Mouse (Mus musculus): ENCODE results near the gene Iqgap1. TPM values are rescaled to one million over a fixed set of nuclear protein-coding genes. Genes with fewer than 3 reads are reported as not detected.
"Not testable (repeated sequence)": the region's sequence is repeated elsewhere in the genome, so short reads cannot be mapped to it uniquely, and the experiment has no call there.

Iqgap1 gene
- polyA plus RNA-seq, 1 experiment from 2014 or later = 40.1 TPM

DNA sequence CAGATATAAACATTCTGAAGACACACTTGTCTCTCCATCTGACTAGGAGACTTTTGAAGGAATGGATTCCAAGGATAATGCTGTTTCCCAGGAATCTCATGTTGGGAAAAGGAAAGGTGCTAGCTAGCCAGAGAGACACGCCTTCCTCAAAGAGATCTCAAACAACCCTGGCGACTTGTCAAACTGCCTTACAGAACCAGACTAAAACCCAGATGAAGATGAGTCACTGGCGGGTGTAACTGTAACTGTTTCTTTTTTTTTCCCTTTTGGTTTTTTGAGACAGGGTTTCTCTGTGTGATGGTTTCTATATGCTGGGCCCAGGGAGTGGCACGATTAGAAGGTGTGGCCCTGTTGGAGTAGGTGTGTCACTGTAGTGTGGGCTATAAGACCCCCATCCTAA lies 15.2 kb upstream of the Iqgap1 start:
- no peak overlapping the region for H3K4me3 ChIP-seq
- H3K27me3 ChIP-seq = no peaks in the 10 kb centered on the region
- no peak overlapping the region for H3K27ac ChIP-seq
- WGBS = 82% methylated on average over 4 of the region's 4 CpGs
- ATAC-seq (ENCODE audit: low FRiP score) = no peak
- no peak overlapping the region for H3K9ac ChIP-seq
- no peaks in the 10 kb centered on the region for H3K9me3 ChIP-seq (replicated peaks)
- no peak overlapping the region for H3K4me2 ChIP-seq (replicated peaks)
- 0 out of 2 replicates have a peak, but pooled peaks cover 5% of the 10 kb centered on the region for H3K4me1 ChIP-seq
- no peaks in the 10 kb centered on the region for H3K36me3 ChIP-seq

- 51% methylated on average over 1 of the region's 1 CpGs for WGBS
- H3K4me3 ChIP-seq = no peak overlapping the region
- no peaks in the 10 kb centered on the region for H3K27me3 ChIP-seq
- no peak for ATAC-seq (ENCODE audit: low FRiP score)
- H3K27ac ChIP-seq = no peak overlapping the region
- no peaks in the 10 kb centered on the region for H3K36me3 ChIP-seq
- no peak overlapping the region for H3K4me2 ChIP-seq (replicated peaks)
- H3K9ac ChIP-seq = no peak overlapping the region
- no peaks in the 10 kb centered on the region for H3K9me3 ChIP-seq (replicated peaks)
- 0 out of 2 replicates have a peak, but pooled peaks cover 5% of the 10 kb centered on the region for H3K4me1 ChIP-seq
These were observed 14.5 kb upstream of the Iqgap1 start for GRCm38 (mm10) chr7:80840241-80840640.

DNA sequence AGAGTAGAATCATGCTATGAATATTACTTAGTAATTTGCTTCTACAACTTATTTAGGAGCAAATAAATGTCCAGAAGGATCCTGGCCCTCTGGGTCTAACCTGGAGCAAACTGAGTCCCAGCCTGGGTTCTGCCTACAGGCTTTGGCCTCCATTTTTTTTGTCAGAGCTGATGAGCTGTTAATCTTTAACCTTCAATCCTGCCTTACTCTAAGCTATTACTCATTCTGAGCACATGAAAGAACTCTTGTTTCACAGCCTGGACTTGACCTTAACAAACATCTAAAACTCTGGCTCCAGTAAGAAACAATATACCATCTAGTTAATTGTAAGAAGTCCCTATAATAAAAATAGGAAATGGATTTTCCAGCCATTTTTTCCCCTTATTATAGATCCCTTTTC lies 14.0 kb upstream of the Iqgap1 start:
- H3K4me2 ChIP-seq (replicated peaks) = no peak overlapping the region
- H3K27me3 ChIP-seq = no peaks in the 10 kb centered on the region

GRCm38 (mm10) chr7:80838247-80838646 lies 12.5 kb upstream of the Iqgap1 start:
- Histone ChIP-seq H3K4me2 (replicated peaks) (no peak overlapping the region), H3K27ac (no peak overlapping the region), H3K36me3 (no peaks in the 10 kb centered on the region), H3K9me3 (replicated peaks) (no peaks in the 10 kb centered on the region), H3K27me3 (no peaks in the 10 kb centered on the region), H3K4me1 (0 out of 2 replicates have a peak, but pooled peaks cover 5% of the 10 kb centered on the region), H3K9ac (no peak overlapping the region), H3K4me3 (no peak overlapping the region)
- 42% methylated on average over 7 of the region's 7 CpGs for WGBS
- no peak for ATAC-seq (ENCODE audit: low FRiP score)

More for the DNA sequence above, 14.0 kb upstream of the Iqgap1 start:
- Histone ChIP-seq H3K4me3 (no peak overlapping the region), H3K27ac (no peak overlapping the region), H3K9ac (no peak overlapping the region), H3K4me1 (0 out of 2 replicates have a peak, but pooled peaks cover 5% of the 10 kb centered on the region), H3K9me3 (replicated peaks) (no peaks in the 10 kb centered on the region), H3K36me3 (no peaks in the 10 kb centered on the region)
- no peak for ATAC-seq (ENCODE audit: low FRiP score)

DNA sequence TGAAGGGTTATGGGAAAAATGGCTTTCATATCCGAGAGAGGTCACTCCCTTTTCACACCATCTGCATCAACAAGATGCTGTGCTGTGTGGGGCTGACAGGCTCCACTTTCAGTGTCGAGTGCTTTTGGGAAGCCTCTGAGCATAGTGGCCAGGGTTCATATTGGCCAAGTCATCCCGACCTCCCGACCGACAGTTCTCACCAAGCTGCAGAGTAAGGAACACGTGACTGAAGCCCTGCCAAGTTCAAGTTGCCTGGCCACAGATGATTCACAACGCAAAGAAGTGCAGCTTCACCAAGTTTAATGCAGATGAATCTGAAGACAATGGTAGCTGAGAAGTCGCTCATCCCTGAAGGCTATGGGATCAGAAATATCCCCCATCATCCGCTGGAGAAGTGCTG lies 12.0 kb upstream of the Iqgap1 start:
- H3K4me2 ChIP-seq (replicated peaks) = no peak overlapping the region
- no peak overlapping the region for H3K9ac ChIP-seq
- no peaks in the 10 kb centered on the region for H3K36me3 ChIP-seq
- peaks cover 7% of the 10 kb centered on the region for H3K4me1 ChIP-seq
- H3K9me3 ChIP-seq (replicated peaks) = no peaks in the 10 kb centered on the region
- no peak for ATAC-seq (ENCODE audit: low FRiP score)
- no peak overlapping the region for H3K4me3 ChIP-seq
- 58% methylated on average over 9 of the region's 9 CpGs for WGBS
- no peak overlapping the region for H3K27ac ChIP-seq
- H3K27me3 ChIP-seq = no peaks in the 10 kb centered on the region

GRCm38 (mm10) chr7:80835984-80836652 lies 10.3 kb upstream of the Iqgap1 start:
- H3K4me2 ChIP-seq (replicated peaks) = no peak overlapping the region
- H3K27me3 ChIP-seq = no peaks in the 10 kb centered on the region
- H3K27ac ChIP-seq = no peak overlapping the region
- no peaks in the 10 kb centered on the region for H3K9me3 ChIP-seq (replicated peaks)
- no peak for ATAC-seq (ENCODE audit: low FRiP score)
- H3K36me3 ChIP-seq = no peaks in the 10 kb centered on the region
- H3K9ac ChIP-seq = no peak overlapping the region
- 65% methylated on average over 4 of the region's 4 CpGs for WGBS
- peaks cover 7% of the 10 kb centered on the region for H3K4me1 ChIP-seq
- H3K4me3 ChIP-seq = no peak overlapping the region

DNA sequence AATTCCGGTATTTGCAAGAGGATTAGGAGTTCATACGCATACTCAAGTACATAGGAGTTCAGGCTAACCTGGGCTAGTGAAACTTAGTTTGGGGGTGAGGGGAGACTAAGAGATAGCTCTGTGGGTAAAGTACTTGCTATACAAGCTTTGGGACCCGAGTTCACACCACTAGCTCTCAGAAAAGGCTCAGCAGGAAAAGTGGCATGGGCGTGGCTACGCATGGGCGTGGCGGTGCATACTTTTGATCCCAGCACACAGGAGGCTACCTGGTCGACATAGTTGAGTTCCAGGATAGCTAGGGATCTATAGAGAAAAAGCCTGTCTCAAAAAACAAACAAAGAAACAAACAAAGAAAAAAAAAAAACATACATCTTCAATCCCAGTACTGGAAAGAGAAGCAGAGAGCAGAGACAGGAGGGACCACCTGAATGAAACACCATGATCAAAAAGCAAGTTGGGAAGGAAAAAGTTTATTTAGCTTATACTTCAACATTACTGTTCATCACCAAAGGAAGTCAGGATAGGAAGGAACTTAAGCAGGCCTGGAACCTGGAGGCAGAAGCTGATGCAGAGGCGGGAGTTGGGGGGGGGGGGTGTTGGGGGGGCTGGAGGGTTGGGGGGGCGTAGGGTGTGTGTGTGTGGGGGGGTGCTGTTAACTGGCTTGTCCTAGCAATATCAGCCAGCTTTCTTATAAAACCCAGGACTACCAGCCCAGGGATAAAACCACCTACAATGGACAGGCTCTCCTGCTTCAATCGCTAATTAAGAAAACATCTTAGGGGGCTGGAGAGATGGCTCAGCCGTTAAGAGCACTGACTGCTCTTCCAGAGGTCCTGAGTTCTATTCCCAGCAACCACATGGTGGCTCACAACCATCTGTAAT lies 8.1 kb upstream of the Iqgap1 start:
- Histone ChIP-seq H3K4me3 (no peak overlapping the region), H3K4me2 (replicated peaks) (no peak overlapping the region), H3K36me3 (no peaks in the 10 kb centered on the region), H3K9me3 (replicated peaks) (no peaks in the 10 kb centered on the region), H3K27ac (no peak overlapping the region), H3K9ac (no peak overlapping the region), H3K27me3 (no peaks in the 10 kb centered on the region), H3K4me1 (peaks cover 7% of the 10 kb centered on the region)
- no peak for ATAC-seq (ENCODE audit: low FRiP score)
- WGBS = 39% methylated on average over 11 of the region's 12 CpGs

GRCm38 (mm10) chr7:80832996-80833650 lies 7.3 kb upstream of the Iqgap1 start:
- not testable (repeated sequence) for H3K9me3 ChIP-seq (replicated peaks); H3K9ac ChIP-seq; H3K36me3 ChIP-seq; H3K4me3 ChIP-seq; H3K4me1 ChIP-seq; H3K27ac ChIP-seq; H3K27me3 ChIP-seq
- WGBS = 20% methylated on average over 14 of the region's 14 CpGs
- peak; percentile 67; the same call in 1 of the 2 replicates for ATAC-seq (ENCODE audit: low FRiP score)
- H3K4me2 ChIP-seq (replicated peaks) = 0 out of 2 replicates have a peak overlapping the region, but pooled peaks have one; percentile 17

DNA sequence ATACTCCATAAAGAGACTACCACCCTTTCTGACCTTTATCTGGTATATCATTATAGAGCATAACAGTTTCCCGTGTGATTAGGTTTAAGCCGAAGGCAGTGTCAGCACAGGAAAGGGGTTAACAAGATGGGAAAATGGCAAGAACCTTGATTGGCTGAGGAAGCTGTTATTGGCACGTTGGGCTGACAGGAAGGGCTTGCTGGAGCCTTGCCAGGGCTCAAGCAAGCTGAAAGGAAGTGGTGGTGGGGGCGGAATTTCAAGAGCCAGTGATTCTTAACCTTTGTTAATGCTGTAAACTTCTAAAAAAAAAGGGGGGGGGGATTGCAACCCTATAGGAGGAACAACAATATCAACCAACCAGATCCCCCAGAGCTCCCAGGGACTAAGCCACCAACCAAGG lies 6.4 kb upstream of the Iqgap1 start:
- Histone ChIP-seq H3K4me3 (no peak overlapping the region), H3K4me1 (peaks cover 3% of the 10 kb centered on the region), H3K36me3 (no peaks in the 10 kb centered on the region), H3K4me2 (replicated peaks) (no peak overlapping the region), H3K9me3 (replicated peaks) (no peaks in the 10 kb centered on the region), H3K27me3 (no peaks in the 10 kb centered on the region), H3K27ac (no peak overlapping the region), H3K9ac (no peak overlapping the region)
- ATAC-seq (ENCODE audit: low FRiP score) = no peak
- WGBS = 51% methylated on average over 4 of the region's 4 CpGs

- Histone ChIP-seq H3K9ac (no peak overlapping the region), H3K36me3 (no peaks in the 10 kb centered on the region), H3K4me1 (peaks cover 3% of the 10 kb centered on the region), H3K9me3 (replicated peaks) (no peaks in the 10 kb centered on the region), H3K27me3 (no peaks in the 10 kb centered on the region), H3K4me3 (no peak overlapping the region), H3K4me2 (replicated peaks) (no peak overlapping the region), H3K27ac (no peak overlapping the region)
- 75% methylated on average over 15 of the region's 15 CpGs for WGBS
- no peak for ATAC-seq (ENCODE audit: low FRiP score)
These were observed 4.5 kb upstream of the Iqgap1 start for GRCm38 (mm10) chr7:80830193-80830803.

- H3K27ac ChIP-seq = no peak overlapping the region
- WGBS = 80% methylated on average over 18 of the region's 18 CpGs
- H3K4me1 ChIP-seq = peaks cover 3% of the 10 kb centered on the region
- H3K9me3 ChIP-seq (replicated peaks) = no peaks in the 10 kb centered on the region
- H3K4me2 ChIP-seq (replicated peaks) = no peak overlapping the region
- H3K27me3 ChIP-seq = no peaks in the 10 kb centered on the region
- no peak overlapping the region for H3K4me3 ChIP-seq
- H3K9ac ChIP-seq = no peak overlapping the region
- no peak for ATAC-seq (ENCODE audit: low FRiP score)
- no peaks in the 10 kb centered on the region for H3K36me3 ChIP-seq
These were observed 2.5 kb upstream of the Iqgap1 start for GRCm38 (mm10) chr7:80828146-80828860.

Data from hindbrain, embryonic 12.5 days (tissue).